Mouse (Mus musculus): ENCODE data around the gene 6030468B19Rik.

GRCm38 (mm10) chr11:117826916-117827315, 29.5 kb downstream of the 6030468B19Rik start:
- TF ChIP-seq CTCF (IDR thresholded peaks at IDR 0.05; ENCODE audit: low read depth) (no peak), EP300 (IDR thresholded peaks at IDR 0.05; ENCODE audit: low read depth) (no peak)

Measured in liver, embryonic 14.5 days (tissue).